Mouse (Mus musculus): ENCODE measurements around the gene Ttll13. TPM values are rescaled to one million over a fixed set of nuclear protein-coding genes. Genes with fewer than 3 reads are reported as not detected.

Gene Ttll13
- total RNA-seq, 2 experiments from 2014 or later = 0.59 to 0.83 TPM

Other genes starting within 250 kb of the Ttll13 start
- gene Zfp710, start 221.6 kb upstream of the Ttll13 start, total RNA-seq (2021) = 10 to 100 TPM; 14.2 to 15.5 TPM
- 100 to 1,000 TPM; 148 to 188 TPM for gene Idh2, start 131.0 kb upstream of the Ttll13 start, total RNA-seq (2021)
- gene Sema4b, start 59.5 kb upstream of the Ttll13 start, total RNA-seq (2021) = 10 to 100 TPM; 47.3 to 57.2 TPM
- gene Cib1, start 13.6 kb upstream of the Ttll13 start, total RNA-seq (2021) = 10 to 100 TPM; 65.1 to 70.1 TPM
- gene Gdpgp1, start 13.5 kb upstream of the Ttll13 start, total RNA-seq (2021) = 1 to 10 TPM; 3.8 to 3.9 TPM
- gene Ngrn, start 14.8 kb downstream of the Ttll13 start, total RNA-seq (2021) = 10 to 100 TPM; 43.1 to 58.6 TPM
- 10 to 100 TPM; 19.1 to 31.5 TPM for gene Vps33b, start 23.3 kb downstream of the Ttll13 start, total RNA-seq (2021)
- 10 to 100 TPM; 12.4 to 12.8 TPM for gene Prc1, start 48.1 kb downstream of the Ttll13 start, total RNA-seq (2021)
- gene Rccd1, start 78.1 kb downstream of the Ttll13 start, total RNA-seq (2021) = 10 to 100 TPM in 1 of 2 experiments, 1 to 10 TPM in 1; 8.9 to 12.0 TPM
- gene Unc45a, start 94.6 kb downstream of the Ttll13 start, total RNA-seq (2021) = 10 to 100 TPM; 55.0 to 74.8 TPM
- 10 to 100 TPM; 30.0 to 40.7 TPM for gene Hddc3, start 96.7 kb downstream of the Ttll13 start, total RNA-seq (2021)
- gene Man2a2, start 125.0 kb downstream of the Ttll13 start, total RNA-seq (2021) = 10 to 100 TPM; 81.4 to 94.8 TPM
- gene Fes, start 141.6 kb downstream of the Ttll13 start, total RNA-seq (2021) = 10 to 100 TPM in 1 of 2 experiments, 1 to 10 TPM in 1; 7.5 to 11.4 TPM
- 100 to 1,000 TPM; 155 to 170 TPM for gene Furin, start 159.1 kb downstream of the Ttll13 start, total RNA-seq (2021)

Measured in adrenal gland, postnatal 36 days (tissue).